Mouse (Mus musculus) left cerebral cortex, adult 18-20 months (tissue): ENCODE data around the gene Tmem94. TPM values are rescaled to one million over a fixed set of nuclear protein-coding genes. Genes with fewer than 3 reads are reported as not detected.

ENCODE experiments used
- DNase-seq, 2 experiments: peaks; one replicate each; pipeline ENCODE4 v3.0.0; 2021 to 2022; ENCODE audit warnings: low spot score in 2 of 2, mixed read lengths in 1 of 2
- total RNA-seq, 2 experiments: library from RNA; stranded (reverse); gene quantifications; 2 replicates each; pipeline ENCODE4 v1.2.3; 2021

Tmem94 gene
- total RNA-seq, 2 experiments from 2014 or later, result 62.9 to 65.2 TPM

- no peak for DNase-seq
These were observed 65.5 kb downstream of the Tmem94 start for GRCm38 (mm10) chr11:115830550-115831325.

- no peak for DNase-seq
These were observed 66.3 kb downstream of the Tmem94 start for GRCm38 (mm10) chr11:115831518-115831917.

GRCm38 (mm10) chr11:115832064-115832463 is 66.8 kb downstream of the Tmem94 start:
- no peak for DNase-seq

GRCm38 (mm10) chr11:115832523-115832922 is 67.3 kb downstream of the Tmem94 start:
- no peak for DNase-seq

GRCm38 (mm10) chr11:115833021-115833513 is 67.8 kb downstream of the Tmem94 start:
- DNase-seq, result no peak

GRCm38 (mm10) chr11:115834033-115834432 is 68.8 kb downstream of the Tmem94 start:
- DNase-seq, result no peak

GRCm38 (mm10) chr11:115836656-115837395 is 71.6 kb downstream of the Tmem94 start:
- no peak for DNase-seq

DNA sequence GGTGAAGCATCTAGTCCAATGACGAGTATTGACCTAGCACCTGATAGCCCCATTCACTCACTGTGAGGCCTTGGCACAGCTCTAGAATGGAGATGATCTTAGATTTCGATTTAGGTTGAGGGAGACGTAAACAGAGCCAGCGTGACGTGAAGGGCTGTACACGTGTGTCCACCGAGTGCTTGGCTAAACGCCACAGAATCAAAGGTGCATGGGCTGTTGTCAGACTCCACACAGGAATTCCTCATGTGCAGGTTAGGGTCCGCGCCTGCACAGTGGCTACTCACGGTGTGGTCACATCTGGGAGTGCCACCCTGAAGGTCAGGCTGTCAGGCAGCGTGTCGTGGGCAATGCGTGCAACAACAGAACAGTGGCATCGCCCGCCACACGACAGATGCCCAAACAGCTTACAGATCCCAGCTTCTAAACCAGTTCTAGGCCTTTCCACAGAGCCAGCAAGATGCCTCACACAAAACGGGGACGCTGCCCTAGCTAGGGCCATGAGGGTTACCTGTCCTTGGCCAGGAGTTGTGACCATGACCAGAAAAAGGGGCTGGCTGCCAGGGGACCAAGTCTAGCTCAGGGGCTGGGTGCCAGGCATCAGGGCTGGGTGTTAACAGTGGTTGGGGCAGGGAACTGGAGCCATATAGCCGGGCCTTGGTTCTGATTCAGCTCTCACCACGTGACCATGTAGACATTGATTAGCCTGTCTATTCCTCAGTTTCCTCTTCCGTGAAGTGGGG is 72.5 kb downstream of the Tmem94 start:
- DNase-seq, result no peak

- DNase-seq, result no peak
These were observed 73.7 kb downstream of the Tmem94 start for GRCm38 (mm10) chr11:115838895-115839311.

DNA sequence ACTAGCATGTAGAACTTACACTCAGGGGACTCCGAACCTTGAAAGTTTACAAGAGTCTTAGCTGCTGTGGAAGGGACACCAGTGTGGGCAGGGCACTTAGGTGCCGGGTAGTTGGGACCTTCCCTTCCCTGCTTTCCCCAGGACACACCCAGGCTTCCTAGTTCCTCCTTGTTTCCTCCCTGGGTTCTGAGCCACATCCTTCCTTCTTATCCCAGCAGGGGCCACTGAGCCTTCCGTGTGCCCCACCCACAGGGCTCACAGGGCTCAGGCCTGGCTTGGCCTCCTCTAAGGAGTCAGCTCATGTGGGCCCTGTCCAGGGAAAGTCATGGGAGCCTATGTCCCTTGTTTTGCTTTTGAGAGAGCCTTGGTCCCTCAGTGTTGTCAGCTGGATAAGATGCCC is 74.5 kb downstream of the Tmem94 start:
- no peak for DNase-seq

- DNase-seq, result no peak
These were observed 75.8 kb downstream of the Tmem94 start for GRCm38 (mm10) chr11:115841044-115841443.

DNA sequence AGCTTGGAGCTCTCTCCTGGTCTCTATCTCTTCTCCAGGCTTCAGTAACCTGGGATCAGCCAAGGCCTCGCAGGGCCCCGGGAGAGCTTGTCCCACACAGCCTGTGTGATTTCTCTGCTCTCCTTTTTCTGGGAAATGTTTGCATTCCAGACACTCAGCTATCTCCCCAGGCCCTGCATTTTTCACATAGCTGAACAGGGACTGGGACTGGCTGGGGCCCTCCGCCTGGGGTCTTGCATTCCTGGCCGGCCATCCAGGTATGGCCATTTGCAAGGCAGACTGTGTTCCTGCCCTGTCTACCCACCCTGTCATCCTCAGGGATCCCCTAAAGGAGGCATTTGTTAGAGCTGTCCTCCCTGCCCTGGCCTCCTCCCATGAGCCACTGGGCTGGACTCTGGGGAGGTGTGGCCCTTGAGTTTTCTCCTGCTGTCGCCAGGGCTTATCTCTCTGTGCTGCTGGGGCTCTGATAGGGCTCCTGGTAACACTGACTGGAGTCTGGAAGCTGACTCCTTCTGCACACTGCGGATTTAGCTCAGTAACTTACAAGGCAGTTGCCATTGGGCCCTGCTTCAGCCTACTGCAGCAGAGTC is 76.8 kb downstream of the Tmem94 start:
- DNase-seq, result no peak

- no peak for DNase-seq
These were observed 78.1 kb downstream of the Tmem94 start for GRCm38 (mm10) chr11:115843141-115843890.

DNA sequence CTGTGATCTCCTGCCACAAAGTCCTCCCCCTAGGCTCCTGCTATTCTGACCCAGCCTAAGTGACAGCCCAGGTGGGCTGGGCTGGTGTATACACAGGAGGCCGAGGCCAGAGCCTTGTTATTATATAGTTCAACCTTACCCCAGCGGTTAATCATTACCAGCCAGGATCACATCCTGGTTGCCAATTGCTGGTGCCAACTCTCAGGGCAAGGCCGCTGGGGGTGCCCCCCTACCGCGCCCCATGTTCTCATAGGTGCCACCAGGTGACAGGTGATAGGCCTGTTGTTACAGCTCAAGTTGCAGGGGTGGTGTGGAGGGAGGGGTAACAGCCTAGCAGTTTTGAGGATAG is 78.6 kb downstream of the Tmem94 start:
- no peak for DNase-seq

DNA sequence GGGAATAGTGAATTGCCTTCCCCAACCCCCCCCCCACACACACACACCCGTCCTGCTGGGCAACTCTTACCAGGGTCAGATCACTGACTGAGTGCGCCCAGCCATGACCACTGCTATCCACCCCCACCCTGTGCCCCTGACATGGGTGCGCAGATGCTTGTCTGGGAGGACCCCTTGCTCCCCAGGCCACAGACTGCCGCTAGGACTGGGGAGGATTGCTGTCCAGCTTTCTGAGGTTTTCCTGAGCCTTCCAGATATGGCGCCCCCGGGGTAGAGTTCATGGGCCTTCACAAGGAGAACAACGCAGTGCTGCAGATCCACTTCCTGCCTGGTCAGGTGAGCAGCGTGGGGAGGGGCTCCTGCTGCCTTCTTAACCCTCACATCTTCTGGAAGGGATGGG is 79.0 kb downstream of the Tmem94 start:
- DNase-seq, result no peak

DNA sequence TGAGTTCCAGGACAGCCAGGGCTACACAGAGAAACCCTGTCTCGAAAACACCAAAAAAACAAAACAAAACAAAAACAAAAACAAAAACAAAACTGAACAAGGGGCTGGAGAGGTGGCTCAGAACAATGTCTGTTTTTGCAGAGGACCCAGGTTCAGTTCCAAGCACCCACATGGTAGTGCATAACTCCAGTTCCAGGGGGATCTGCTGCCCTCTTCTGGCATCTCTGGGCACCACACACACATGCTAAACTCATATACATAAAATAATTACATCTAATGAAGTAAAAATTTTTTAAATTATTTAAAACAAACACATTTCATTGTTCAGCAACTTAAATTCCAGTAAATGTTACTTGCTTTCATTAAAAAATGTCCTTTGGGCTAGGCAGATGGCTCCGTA is 80.6 kb downstream of the Tmem94 start:
- DNase-seq, result no peak
